Mouse (Mus musculus) neural tube, embryonic 15.5 days (tissue): ENCODE results near the gene Gm17416. TPM values are rescaled to one million over a fixed set of nuclear protein-coding genes. Genes with fewer than 3 reads are reported as not detected.

ENCODE experiments used
- ATAC-seq: fragments of 200-750 bp; cut with Nextera tagmentation; 2 replicates; pipeline ENCODE4 v1.8.0; 2017; ENCODE audit warnings: mild to moderate bottlenecking, moderate TSS enrichment, moderate library complexity; ENCODE audit not compliant: low FRiP score
- H3K27ac ChIP-seq: fragments of 300-500 bp; sonication (generic); replicated peaks from 2 replicates; pipeline ENCODE4 v1.5.1; 2015; ENCODE audit warnings: mild to moderate bottlenecking, inconsistent platforms
- H3K27me3 ChIP-seq: fragments of 300-500 bp; sonication (generic); replicated peaks from 2 replicates; pipeline ENCODE4 v1.6.1; 2015; ENCODE audit warnings: inconsistent platforms
- H3K36me3 ChIP-seq: fragments of 300-500 bp; sonication (generic); 2 replicates; pipeline ENCODE4 v1.6.1; 2015; ENCODE audit warnings: inconsistent platforms
- H3K4me1 ChIP-seq: fragments of 300-500 bp; sonication (generic); 2 replicates; pipeline ENCODE4 v1.6.1; 2015; ENCODE audit warnings: inconsistent platforms
- H3K4me2 ChIP-seq: fragments of 300-500 bp; sonication (generic); 2 replicates; pipeline ENCODE4 v1.6.1; 2015; ENCODE audit warnings: inconsistent platforms, mild to moderate bottlenecking, moderate library complexity
- H3K4me3 ChIP-seq: fragments of 300-500 bp; sonication (generic); replicated peaks from 2 replicates; pipeline ENCODE4 v1.5.1; 2015; ENCODE audit warnings: mild to moderate bottlenecking, inconsistent platforms
- H3K9ac ChIP-seq: fragments of 300-500 bp; sonication (generic); replicated peaks from 2 replicates; pipeline ENCODE4 v1.6.1; 2015; ENCODE audit warnings: mild to moderate bottlenecking, inconsistent platforms
- H3K9me3 ChIP-seq: fragments of 300-500 bp; sonication (generic); replicated peaks from 2 replicates; pipeline ENCODE4 v1.6.1; 2016; ENCODE audit warnings: inconsistent platforms
- WGBS: fragments of 180-500 bp; shearing (Covaris S2); methylation state at CpG from one replicate; pipeline ENCODE4 v1.1.7; 2015; ENCODE audit warnings: mixed read lengths; 5-methylcytosine and 5-hydroxymethylcytosine counted together
- polyA plus RNA-seq: library from polyadenylated mRNA; unstranded; fragments of >200 nt; fragmentation: Nextera tagmentation; extraction: Ambion mirVana; gene quantifications from 2 replicates; pipeline ENCODE4 v1.2.1, GENCODE M21; 2015

Gm17416 gene
- polyA plus RNA-seq, 1 experiment from 2014 or later = not detected

GRCm38 (mm10) chr2:152612193-152612592 is 43.1 kb downstream of the Gm17416 start:
- no peak for ATAC-seq
- Histone ChIP-seq H3K9me3 (no peaks in the 10 kb centered on the region), H3K27ac (no peak overlapping the region), H3K27me3 (no peaks in the 10 kb centered on the region), H3K4me1 (no peaks in the 10 kb centered on the region), H3K36me3 (no peaks in the 10 kb centered on the region), H3K9ac (no peak overlapping the region), H3K4me3 (no peak overlapping the region), H3K4me2 (no peak overlapping the region)
- WGBS = 45% methylated on average over 7 of the region's 8 CpGs

- H3K9ac ChIP-seq = no peak overlapping the region
- WGBS = 14% methylated on average over 7 of the region's 7 CpGs
- no peak overlapping the region for H3K4me2 ChIP-seq
- H3K4me3 ChIP-seq = no peak overlapping the region
- H3K36me3 ChIP-seq = no peaks in the 10 kb centered on the region
- no peaks in the 10 kb centered on the region for H3K27me3 ChIP-seq
- no peak for ATAC-seq
- no peaks in the 10 kb centered on the region for H3K4me1 ChIP-seq
- no peak overlapping the region for H3K27ac ChIP-seq
- H3K9me3 ChIP-seq = no peaks in the 10 kb centered on the region
Measured at GRCm38 (mm10) chr2:152615563-152615962, 46.4 kb downstream of the Gm17416 start.

- no peaks in the 10 kb centered on the region for H3K27me3 ChIP-seq
- H3K27ac ChIP-seq = no peak overlapping the region
- H3K9ac ChIP-seq = no peak overlapping the region
- ATAC-seq = no peak
- H3K9me3 ChIP-seq = no peaks in the 10 kb centered on the region
- H3K36me3 ChIP-seq = no peaks in the 10 kb centered on the region
- no peaks in the 10 kb centered on the region for H3K4me1 ChIP-seq
- no peak overlapping the region for H3K4me2 ChIP-seq
- WGBS = 89% methylated on average over 6 of the region's 6 CpGs
- no peak overlapping the region for H3K4me3 ChIP-seq
Measured at GRCm38 (mm10) chr2:152616470-152616869, 47.3 kb downstream of the Gm17416 start.

GRCm38 (mm10) chr2:152617374-152617773 is 48.2 kb downstream of the Gm17416 start:
- Histone ChIP-seq H3K9me3 (no peaks in the 10 kb centered on the region), H3K27me3 (no peaks in the 10 kb centered on the region), H3K27ac (no peak overlapping the region), H3K9ac (no peak overlapping the region), H3K4me1 (no peaks in the 10 kb centered on the region), H3K36me3 (no peaks in the 10 kb centered on the region), H3K4me2 (no peak overlapping the region), H3K4me3 (no peak overlapping the region)
- ATAC-seq = no peak
- WGBS = 60% methylated on average over 5 of the region's 5 CpGs

Other genes starting within 250 kb of the Gm17416 start
- gene Rbck1, start 236.7 kb upstream of the Gm17416 start, polyA plus RNA-seq = 99.8 and 109 TPM in 2 replicates
- gene Trib3, start 225.3 kb upstream of the Gm17416 start, polyA plus RNA-seq = 1.8 and 1.9 TPM in 2 replicates
- 50.9 and 60.3 TPM in 2 replicates for gene Nrsn2, start 192.7 kb upstream of the Gm17416 start, polyA plus RNA-seq
- gene Sox12, start 171.3 kb upstream of the Gm17416 start, polyA plus RNA-seq = 10.1 and 12.1 TPM in 2 replicates
- gene Zcchc3, start 154.3 kb upstream of the Gm17416 start, polyA plus RNA-seq = 17.5 and 18.7 TPM in 2 replicates
- gene 6820408C15Rik, start 153.8 kb upstream of the Gm17416 start, polyA plus RNA-seq = 1.2 and 1.5 TPM in 2 replicates
- gene Defb23, start 104.7 kb upstream of the Gm17416 start, polyA plus RNA-seq = not detected in 2 replicates
- not detected in 2 replicates for gene Defb20, start 92.3 kb upstream of the Gm17416 start, polyA plus RNA-seq
- gene Defb22, start 79.2 kb upstream of the Gm17416 start, polyA plus RNA-seq = not detected in 2 replicates
- not detected in 2 replicates for gene Defb26, start 57.6 kb upstream of the Gm17416 start, polyA plus RNA-seq
- gene Defb28, start 51.1 kb upstream of the Gm17416 start, polyA plus RNA-seq = not detected in 2 replicates
- gene Defb29, start 29.2 kb upstream of the Gm17416 start, polyA plus RNA-seq = not detected in 2 replicates
- gene Defb21, start 3.4 kb downstream of the Gm17416 start, polyA plus RNA-seq = not detected in 2 replicates
- gene Defb19, start 11.0 kb downstream of the Gm17416 start, polyA plus RNA-seq = not detected in 2 replicates
- gene Defb45, start 30.1 kb downstream of the Gm17416 start, polyA plus RNA-seq = not detected in 2 replicates
- gene Defb36, start 35.0 kb downstream of the Gm17416 start, polyA plus RNA-seq = not detected in 2 replicates
- gene Defb25, start 53.7 kb downstream of the Gm17416 start, polyA plus RNA-seq = not detected in 2 replicates
- gene Rem1, start 57.6 kb downstream of the Gm17416 start, polyA plus RNA-seq = 0.50 and 3.6 TPM in 2 replicates
- 152 and 155 TPM in 2 replicates for gene H13, start 100.1 kb downstream of the Gm17416 start, polyA plus RNA-seq
- 33.9 and 41.5 TPM in 2 replicates for gene Mcts2, start 117.7 kb downstream of the Gm17416 start, polyA plus RNA-seq
- gene Id1, start 166.9 kb downstream of the Gm17416 start, polyA plus RNA-seq = 57.5 and 59.1 TPM in 2 replicates
- 4.8 and 7.6 TPM in 2 replicates for gene Cox4i2, start 184.8 kb downstream of the Gm17416 start, polyA plus RNA-seq